Mouse (Mus musculus): ENCODE data around the gene Vmn1r188. TPM values are rescaled to one million over a fixed set of nuclear protein-coding genes. Genes with fewer than 3 reads are reported as not detected.
"Not testable (repeated sequence)": the region's sequence is repeated elsewhere in the genome, so short reads cannot be mapped to it uniquely, and the experiment has no call there.

Gene Vmn1r188
- polyA plus RNA-seq (2012; ENCODE audit: insufficient read depth, insufficient read length, missing spikeins): not detected in 2 replicates

- not testable (repeated sequence) for H3K4me1 ChIP-seq (ENCODE audit: control insufficient read depth, insufficient read depth, insufficient read length, low read length); H3K4me3 ChIP-seq (ENCODE audit: insufficient read depth, low read depth, low read length); H3K27ac ChIP-seq (replicated peaks; ENCODE audit: low read depth, low read length)
Observed at GRCm38 (mm10) chr13:22084140-22084539, at the start of gene Vmn1r188. TSS of gene Vmn1r188 (plus strand) at chr13:22084440.

DNA sequence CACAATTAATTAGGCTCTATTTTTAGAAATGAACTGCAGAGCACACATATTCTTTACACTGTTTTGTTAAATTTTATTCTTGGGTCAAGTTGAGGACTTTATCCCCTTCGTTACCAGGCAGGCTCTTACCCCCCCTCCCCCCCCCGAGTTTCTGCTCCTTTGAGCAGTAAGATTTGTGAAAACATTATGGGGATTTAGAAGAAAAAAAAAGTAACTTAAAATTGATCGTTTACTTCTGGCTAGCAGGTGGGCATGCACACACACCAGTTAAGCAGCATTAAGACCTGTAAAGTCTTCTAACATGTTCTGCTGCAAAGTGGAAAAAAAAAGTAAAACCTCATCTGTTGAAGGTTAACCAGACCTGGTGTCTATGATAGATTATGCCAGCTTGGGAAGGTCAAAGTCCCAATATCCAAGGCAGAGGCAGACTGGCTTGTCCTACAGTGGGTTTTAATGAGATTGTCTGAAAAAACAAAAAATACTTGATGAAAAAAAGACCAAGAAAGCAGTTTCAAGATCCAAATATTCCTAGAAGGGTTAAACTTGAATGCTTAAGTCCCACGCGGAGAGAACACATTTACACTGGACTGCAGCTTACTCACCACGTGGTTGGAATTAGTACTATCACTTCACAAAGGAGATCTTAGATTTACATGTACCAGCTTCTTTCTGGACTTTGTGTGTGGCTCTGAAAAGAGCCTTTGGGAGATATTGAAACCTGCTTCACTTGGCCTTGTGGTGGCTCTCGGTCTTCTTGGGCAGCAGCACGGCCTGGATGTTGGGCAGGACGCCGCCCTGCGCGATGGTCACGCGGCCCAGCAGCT is 49.6 kb upstream of the Vmn1r188 start:
- Histone ChIP-seq H3K4me3 (ENCODE audit: insufficient read depth, low read depth, low read length) (peak overlapping the region; percentile 39), H3K4me1 (ENCODE audit: control insufficient read depth, insufficient read depth, insufficient read length, low read length) (peaks cover 3% of the 10 kb centered on the region; the same call in 1 of the 2 replicates), H3K27ac (replicated peaks; ENCODE audit: low read depth, low read length) (no peak overlapping the region)

- not testable (repeated sequence) for H3K27ac ChIP-seq (replicated peaks; ENCODE audit: low read depth, low read length); H3K4me1 ChIP-seq (ENCODE audit: control insufficient read depth, insufficient read depth, insufficient read length, low read length)
- peak within 1 kb of the TSS; percentile 49 for H3K4me3 ChIP-seq (ENCODE audit: insufficient read depth, low read depth, low read length)
Observed at GRCm38 (mm10) chr13:22035267-22036148, 48.7 kb upstream of the Vmn1r188 start, which contains the start of the genes Hist1h2ah and Hist1h2bk. TSS of gene Hist1h2ah (minus strand) at chr13:22035568. TSS of gene Hist1h2bk (plus strand) at chr13:22035870.

- Histone ChIP-seq H3K27ac (replicated peaks; ENCODE audit: low read depth, low read length) (no peak overlapping the region), H3K4me1 (ENCODE audit: control insufficient read depth, insufficient read depth, insufficient read length, low read length) (peaks cover 3% of the 10 kb centered on the region; the same call in 1 of the 2 replicates), H3K4me3 (ENCODE audit: insufficient read depth, low read depth, low read length) (peak overlapping the region; percentile 34)
Observed at GRCm38 (mm10) chr13:22036149-22036956, 47.9 kb upstream of the Vmn1r188 start.

- Histone ChIP-seq H3K4me3 (ENCODE audit: insufficient read depth, low read depth, low read length) (no peak overlapping the region), H3K4me1 (ENCODE audit: control insufficient read depth, insufficient read depth, insufficient read length, low read length) (peaks cover 3% of the 10 kb centered on the region; the same call in 1 of the 2 replicates), H3K27ac (replicated peaks; ENCODE audit: low read depth, low read length) (no peak overlapping the region)
Observed at GRCm38 (mm10) chr13:22036986-22037385, 47.3 kb upstream of the Vmn1r188 start.

DNA sequence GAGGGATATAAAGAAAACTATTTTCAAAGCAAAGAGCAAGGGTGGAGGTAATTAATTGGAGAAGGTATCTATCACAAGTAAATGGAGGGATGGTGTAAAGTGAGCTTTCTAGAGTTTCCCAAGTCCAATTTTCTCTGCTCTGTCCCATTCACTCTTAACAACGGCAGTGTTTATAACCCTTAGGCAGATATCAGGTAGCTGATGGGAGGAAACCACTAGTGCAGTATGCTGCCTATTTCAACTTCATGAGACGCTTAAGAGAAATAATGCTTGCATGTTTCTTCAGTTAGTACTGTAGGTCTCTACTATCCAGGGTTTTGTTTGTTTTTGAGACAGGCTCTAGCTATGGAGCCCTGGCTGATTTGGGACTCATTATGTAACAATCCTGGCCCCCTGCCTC is 46.8 kb upstream of the Vmn1r188 start:
- peaks cover 3% of the 10 kb centered on the region; the same call in 1 of the 2 replicates for H3K4me1 ChIP-seq (ENCODE audit: control insufficient read depth, insufficient read depth, insufficient read length, low read length)
- no peak overlapping the region for H3K4me3 ChIP-seq (ENCODE audit: insufficient read depth, low read depth, low read length)
- no peak overlapping the region for H3K27ac ChIP-seq (replicated peaks; ENCODE audit: low read depth, low read length)

DNA sequence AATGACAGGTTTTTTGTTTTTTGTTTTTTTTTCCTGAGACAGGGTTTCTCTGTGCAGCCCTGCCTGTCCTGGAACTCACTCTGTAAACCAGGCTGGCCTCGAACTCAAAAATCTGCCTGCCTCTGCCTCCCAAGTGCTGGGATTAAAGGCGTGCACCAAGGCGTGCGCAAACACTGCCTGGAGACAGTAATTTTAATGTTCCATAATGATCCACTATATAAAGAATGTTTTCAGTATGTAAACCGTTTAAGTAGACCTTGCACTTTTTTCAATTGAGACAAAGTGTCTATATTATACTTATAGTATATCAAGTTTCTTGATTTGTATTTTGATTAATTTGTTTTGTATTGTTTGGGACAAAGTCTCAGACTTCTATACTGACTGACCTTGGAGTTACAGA is 44.9 kb upstream of the Vmn1r188 start:
- H3K4me3 ChIP-seq (ENCODE audit: insufficient read depth, low read depth, low read length): no peak overlapping the region
- no peak overlapping the region for H3K27ac ChIP-seq (replicated peaks; ENCODE audit: low read depth, low read length)
- H3K4me1 ChIP-seq (ENCODE audit: control insufficient read depth, insufficient read depth, insufficient read length, low read length): peaks cover 3% of the 10 kb centered on the region

DNA sequence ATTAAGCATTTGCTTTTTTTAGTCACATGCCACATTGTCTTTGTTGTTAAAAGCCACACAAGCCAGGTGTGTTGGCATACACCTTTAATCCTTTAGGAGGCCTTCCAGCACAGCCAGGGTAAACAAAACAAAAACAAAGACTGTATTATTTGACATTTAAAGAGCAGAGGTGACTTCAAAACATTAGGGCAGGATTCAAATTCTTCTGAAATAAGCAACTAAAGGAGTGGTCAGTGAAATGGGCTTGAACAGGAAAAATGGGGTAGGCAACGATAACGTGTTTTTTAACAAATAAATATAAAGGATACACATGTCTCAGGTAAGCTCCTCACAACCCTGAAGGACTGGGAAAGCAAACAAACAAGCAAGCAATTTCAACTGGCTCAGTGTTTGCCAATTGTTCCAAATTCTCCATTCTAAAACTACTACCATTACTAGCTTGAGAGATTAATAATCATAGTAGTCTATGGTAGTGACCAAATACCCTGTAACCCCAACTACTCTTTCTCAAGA is 44.2 kb upstream of the Vmn1r188 start:
- Histone ChIP-seq H3K4me3 (ENCODE audit: insufficient read depth, low read depth, low read length) (no peak overlapping the region), H3K27ac (replicated peaks; ENCODE audit: low read depth, low read length) (no peak overlapping the region), H3K4me1 (ENCODE audit: control insufficient read depth, insufficient read depth, insufficient read length, low read length) (peaks cover 3% of the 10 kb centered on the region)

GRCm38 (mm10) chr13:22040464-22041141 is 43.6 kb upstream of the Vmn1r188 start:
- H3K4me3 ChIP-seq (ENCODE audit: insufficient read depth, low read depth, low read length): peak overlapping the region; percentile 45
- peaks cover 3% of the 10 kb centered on the region for H3K4me1 ChIP-seq (ENCODE audit: control insufficient read depth, insufficient read depth, insufficient read length, low read length)
- H3K27ac ChIP-seq (replicated peaks; ENCODE audit: low read depth, low read length): no peak overlapping the region

GRCm38 (mm10) chr13:22041142-22041536 is 43.1 kb upstream of the Vmn1r188 start, which contains the start of gene Hist1h4i:
TSS of gene Hist1h4i (minus strand) at chr13:22041362.
- not testable (repeated sequence) for H3K4me1 ChIP-seq (ENCODE audit: control insufficient read depth, insufficient read depth, insufficient read length, low read length); H3K27ac ChIP-seq (replicated peaks; ENCODE audit: low read depth, low read length)
- peak within 1 kb of the TSS; percentile 45 for H3K4me3 ChIP-seq (ENCODE audit: insufficient read depth, low read depth, low read length)

GRCm38 (mm10) chr13:22041651-22042567 is 42.3 kb upstream of the Vmn1r188 start:
- H3K27ac ChIP-seq (replicated peaks; ENCODE audit: low read depth, low read length): no peak overlapping the region
- 0 out of 2 replicates have a peak overlapping the region, but pooled peaks have one; percentile 11 for H3K4me3 ChIP-seq (ENCODE audit: insufficient read depth, low read depth, low read length)
- H3K4me1 ChIP-seq (ENCODE audit: control insufficient read depth, insufficient read depth, insufficient read length, low read length): no peaks in the 10 kb centered on the region; the same call in 1 of the 2 replicates

- peak within 1 kb of the TSS; percentile 59 for H3K4me3 ChIP-seq (ENCODE audit: insufficient read depth, low read depth, low read length)
- 0 out of 2 replicates have a peak within 1 kb of the TSS, but pooled peaks have one; percentile 40 for H3K27ac ChIP-seq (replicated peaks; ENCODE audit: low read depth, low read length)
- H3K4me1 ChIP-seq (ENCODE audit: control insufficient read depth, insufficient read depth, insufficient read length, low read length): not testable (repeated sequence)
Observed at GRCm38 (mm10) chr13:22042568-22043502, 41.4 kb upstream of the Vmn1r188 start, which contains the start of the genes Hist1h2ag and Hist1h2bj. TSS of gene Hist1h2ag (minus strand) at chr13:22042944. TSS of gene Hist1h2bj (plus strand) at chr13:22043214.

Measured in brown adipose tissue, adult 24 weeks (tissue).